In genomic region chr11:71407043-71407442, GRCm38 (mm10) we compare ENCODE assay signal across 19 mouse cellular contexts.
DNase-seq lines count a peak whose midpoint lies in the region; ATAC-seq and TF ChIP-seq lines count a peak whose summit lies in the region.
"Had no signal": no experiment of that assay in that cellular context is flagged by ENCODE, and none has a peak within 500 bp of the region (broad histone marks: within the 10 kb centered on the region; RNA-seq: fewer than 3 reads in every experiment).

No protein-coding gene starts in this region.

- 0 out of 2 replicates have a peak, but pooled peaks have one; percentile 27 for ATAC-seq in hindbrain, embryonic 15.5 days (ENCODE audit: low FRiP score, low read depth)
- ATAC-seq in hindbrain, embryonic 12.5 days (ENCODE audit: low FRiP score) = no peak
- no peak for ATAC-seq in megakaryocyte, adult 5-6 weeks (ENCODE audit: poor library complexity, severe bottlenecking)
- ATAC-seq in midbrain, postnatal 0 days (ENCODE audit: low FRiP score) = no peak
- ATAC-seq: forebrain, postnatal 0 days; intestine, embryonic 15.5 days had no signal

- H3K9ac ChIP-seq in hindbrain, embryonic 15.5 days = no peak overlapping the region
- H3K9ac ChIP-seq in hindbrain, embryonic 12.5 days = no peak overlapping the region
- H3K9ac ChIP-seq in midbrain, postnatal 0 days (replicated peaks; ENCODE audit: low read length, poor library complexity, severe bottlenecking) = no peak overlapping the region
- H3K9ac ChIP-seq: embryonic facial prominence, embryonic 13.5 days; forebrain, embryonic 12.5 days; forebrain, postnatal 0 days; heart, embryonic 13.5 days; intestine, embryonic 15.5 days had no signal

- H3K36me3 ChIP-seq in hindbrain, embryonic 15.5 days = no peaks in the 10 kb centered on the region
- H3K36me3 ChIP-seq in hindbrain, embryonic 12.5 days = no peaks in the 10 kb centered on the region
- no peaks in the 10 kb centered on the region for H3K36me3 ChIP-seq in megakaryocyte, embryonic 14.5 days (replicated peaks; ENCODE audit: low read length)
- no peaks in the 10 kb centered on the region for H3K36me3 ChIP-seq in midbrain, postnatal 0 days (ENCODE audit: insufficient read depth, low read length)
- H3K36me3 ChIP-seq: embryonic facial prominence, embryonic 13.5 days; forebrain, embryonic 12.5 days; heart, embryonic 13.5 days; intestine, embryonic 15.5 days had no signal

- H3K4me3 ChIP-seq in hindbrain, embryonic 15.5 days = no peak overlapping the region
- no peak overlapping the region for H3K4me3 ChIP-seq in hindbrain, embryonic 12.5 days
- H3K4me3 ChIP-seq in megakaryocyte, embryonic 14.5 days (replicated peaks) = peak overlapping the region; percentile 56
- no peak overlapping the region for H3K4me3 ChIP-seq in midbrain, postnatal 0 days (ENCODE audit: low read depth, low read length)
- H3K4me3 ChIP-seq: embryonic facial prominence, embryonic 13.5 days; forebrain, embryonic 12.5 days; heart, embryonic 13.5 days; intestine, embryonic 15.5 days had no signal

- 47% methylated on average over 6 of the region's 6 CpGs for WGBS in hindbrain, embryonic 15.5 days
- 66% methylated on average over 6 of the region's 6 CpGs for WGBS in hindbrain, embryonic 12.5 days
- WGBS in midbrain, postnatal 0 days = 34% methylated on average over 6 of the region's 6 CpGs

- TF ChIP-seq CTCF in brain, embryonic 14.5 days (IDR thresholded peaks at IDR 0.05; ENCODE audit: borderline replicate concordance, extremely low read depth, insufficient read depth, insufficient read length) = no peak
- no peak for TF ChIP-seq CTCF in midbrain, postnatal 0 days (IDR thresholded peaks at IDR 0.05)

- no peak overlapping the region for H3K4me2 ChIP-seq in hindbrain, embryonic 15.5 days
- H3K4me2 ChIP-seq in hindbrain, embryonic 12.5 days (replicated peaks) = no peak overlapping the region
- H3K4me2 ChIP-seq in midbrain, postnatal 0 days (ENCODE audit: low read depth, low read length, poor library complexity, severe bottlenecking) = no peak overlapping the region
- H3K4me2 ChIP-seq: embryonic facial prominence, embryonic 13.5 days; forebrain, embryonic 12.5 days; heart, embryonic 13.5 days; intestine, embryonic 15.5 days had no signal

- 0 out of 2 replicates have a peak, but pooled peaks cover 3% of the 10 kb centered on the region for H3K4me1 ChIP-seq in hindbrain, embryonic 15.5 days (replicated peaks)
- H3K4me1 ChIP-seq in hindbrain, embryonic 12.5 days = no peaks in the 10 kb centered on the region
- no peaks in the 10 kb centered on the region for H3K4me1 ChIP-seq in megakaryocyte, embryonic 14.5 days
- H3K4me1 ChIP-seq in midbrain, postnatal 0 days (ENCODE audit: insufficient read depth, low read length) = no peaks in the 10 kb centered on the region
- H3K4me1 ChIP-seq: embryonic facial prominence, embryonic 13.5 days; heart, embryonic 13.5 days; intestine, embryonic 15.5 days had no signal

- no peaks in the 10 kb centered on the region for H3K27me3 ChIP-seq in hindbrain, embryonic 15.5 days
- H3K27me3 ChIP-seq in hindbrain, embryonic 12.5 days = no peaks in the 10 kb centered on the region
- no peaks in the 10 kb centered on the region for H3K27me3 ChIP-seq in megakaryocyte, embryonic 14.5 days (replicated peaks)
- H3K27me3 ChIP-seq in midbrain, postnatal 0 days (ENCODE audit: insufficient read depth, low read length) = no peaks in the 10 kb centered on the region
- H3K27me3 ChIP-seq: embryonic facial prominence, embryonic 13.5 days; forebrain, embryonic 12.5 days; heart, embryonic 13.5 days; intestine, embryonic 15.5 days had no signal

- DNase-seq in brain, embryonic 14.5 days (ENCODE audit: low read depth) = peak; percentile 60
- peak; percentile 48 for DNase-seq in midbrain, postnatal 0 days (ENCODE audit: low spot score)
- DNase-seq in embryo, embryonic 10 days (ENCODE audit: low spot score) = no peak
- DNase-seq in testis, postnatal 10 days (ENCODE audit: low spot score) = no peak
- DNase-seq: adrenal gland, adult 2 months; adrenal gland, postnatal 25 days; cerebellum, adult 8-10 months; cerebellum, postnatal 25 days; forebrain, postnatal 0 days; gastrocnemius, postnatal 14 days; heart, postnatal 4 days had no signal

- TF ChIP-seq POLR2A in brain, embryonic 14.5 days (IDR thresholded peaks at IDR 0.05; ENCODE audit: borderline replicate concordance, extremely low read depth, insufficient read depth, insufficient read length, poor library complexity, severe bottlenecking) = no peak

- no peak overlapping the region for H3K27ac ChIP-seq in hindbrain, embryonic 15.5 days (replicated peaks)
- no peak overlapping the region for H3K27ac ChIP-seq in hindbrain, embryonic 12.5 days
- H3K27ac ChIP-seq in midbrain, postnatal 0 days (ENCODE audit: low read depth, low read length) = no peak overlapping the region
- H3K27ac ChIP-seq: embryonic facial prominence, embryonic 13.5 days; forebrain, embryonic 12.5 days; heart, embryonic 13.5 days; intestine, embryonic 15.5 days had no signal

- no peaks in the 10 kb centered on the region for H3K9me3 ChIP-seq in hindbrain, embryonic 15.5 days
- no peaks in the 10 kb centered on the region for H3K9me3 ChIP-seq in hindbrain, embryonic 12.5 days (replicated peaks)
- H3K9me3 ChIP-seq in megakaryocyte, embryonic 14.5 days = peaks cover 21% of the 10 kb centered on the region; the same call in 1 of the 2 replicates
- H3K9me3 ChIP-seq in midbrain, postnatal 0 days (ENCODE audit: low read length) = no peaks in the 10 kb centered on the region
- H3K9me3 ChIP-seq: embryonic facial prominence, embryonic 13.5 days; forebrain, embryonic 12.5 days; heart, embryonic 13.5 days; intestine, embryonic 15.5 days had no signal

Comparison
In these comparisons a context has a peak if more than half of its experiments do, and no peak if none do; other contexts are left out.
1. DNase-seq: peak in brain, embryonic 14.5 days (single experiment) and midbrain, postnatal 0 days (single experiment); none in embryo, embryonic 10 days (single experiment) and testis, postnatal 10 days (single experiment).